Mouse (Mus musculus) lung, embryonic 16.5 days (tissue): ENCODE measurements at regions not wholly inside any gene's neighbourhood (a gene's known extent, or its start where the extent isn't known, plus 50 kb on each side); places are given as distances from the start of the nearest gene placed in this dataset.
A peak's percentile ranks its signal among the peaks of the same experiment; 100 is the strongest.

Experiments
- ATAC-seq: fragments of 200-750 bp; cut with Nextera tagmentation; 2 replicates; pipeline ENCODE4 v1.8.0; 2017; ENCODE audit warnings: low read depth, mild to moderate bottlenecking, moderate library complexity
- H3K27ac ChIP-seq: fragments of 300-500 bp; sonication (generic); 2 replicates; pipeline ENCODE4 v1.5.1; 2014; ENCODE audit warnings: mild to moderate bottlenecking, control low read depth, low read length
- H3K27me3 ChIP-seq: fragments of 300-500 bp; sonication (generic); 2 replicates; pipeline ENCODE4 v1.6.1; 2014; ENCODE audit warnings: low read depth, low read length, mixed read lengths; ENCODE audit not compliant: control insufficient read depth, insufficient read depth
- H3K36me3 ChIP-seq: fragments of 300-500 bp; sonication (generic); 2 replicates; pipeline ENCODE4 v1.6.1; 2014; ENCODE audit warnings: low read length; ENCODE audit not compliant: control insufficient read depth, insufficient read depth
- H3K4me1 ChIP-seq: fragments of 300-500 bp; sonication (generic); replicated peaks from 2 replicates; pipeline ENCODE4 v1.6.1; 2014; ENCODE audit warnings: low read length, mixed read lengths; ENCODE audit not compliant: control insufficient read depth, insufficient read depth
- H3K4me2 ChIP-seq: fragments of 300-500 bp; sonication (generic); 2 replicates; pipeline ENCODE4 v1.6.1; 2014; ENCODE audit warnings: low read depth, low read length, control low read depth
- H3K4me3 ChIP-seq: fragments of 300-500 bp; sonication (generic); 2 replicates; pipeline ENCODE4 v1.5.1; 2014; ENCODE audit warnings: mild to moderate bottlenecking, low read length, control low read depth
- H3K9ac ChIP-seq: fragments of 300-500 bp; sonication (generic); 2 replicates; pipeline ENCODE4 v1.6.1; 2014; ENCODE audit warnings: low read length, control low read depth
- H3K9me3 ChIP-seq: fragments of 300-500 bp; sonication (generic); 2 replicates; pipeline ENCODE4 v1.6.1; 2016; ENCODE audit warnings: low read length; ENCODE audit not compliant: control insufficient read depth
- WGBS: fragments of 180-500 bp; shearing (Covaris S2); extraction: QIAGEN DNeasy Blood & Tissue Kit; methylation state at CpG from one replicate; pipeline ENCODE4 v1.1.7; 2014; 5-methylcytosine and 5-hydroxymethylcytosine counted together

- WGBS: 60% methylated on average over 13 of the region's 13 CpGs
- Histone ChIP-seq H3K4me2 (no peak overlapping the region), H3K36me3 (no peaks in the 10 kb centered on the region), H3K4me1 (no peaks in the 10 kb centered on the region), H3K9me3 (peaks cover 2% of the 10 kb centered on the region; the same call in 1 of the 2 replicates), H3K27me3 (no peaks in the 10 kb centered on the region), H3K9ac (no peak overlapping the region), H3K4me3 (no peak overlapping the region), H3K27ac (no peak overlapping the region)
- peak; percentile 43; the same call in 1 of the 2 replicates for ATAC-seq
Measured at GRCm38 (mm10) chr3:117120086-117121055, 151.6 kb upstream of the Palmd start.

GRCm38 (mm10) chr3:117119576-117119975, 150.8 kb upstream of the Palmd start:
- ATAC-seq: no peak
- Histone ChIP-seq H3K36me3 (no peaks in the 10 kb centered on the region), H3K9ac (no peak overlapping the region), H3K9me3 (peaks cover 2% of the 10 kb centered on the region; the same call in 1 of the 2 replicates), H3K4me2 (no peak overlapping the region), H3K4me3 (no peak overlapping the region), H3K4me1 (no peaks in the 10 kb centered on the region), H3K27me3 (no peaks in the 10 kb centered on the region), H3K27ac (no peak overlapping the region)
- WGBS: 69% methylated on average over 5 of the region's 5 CpGs

DNA sequence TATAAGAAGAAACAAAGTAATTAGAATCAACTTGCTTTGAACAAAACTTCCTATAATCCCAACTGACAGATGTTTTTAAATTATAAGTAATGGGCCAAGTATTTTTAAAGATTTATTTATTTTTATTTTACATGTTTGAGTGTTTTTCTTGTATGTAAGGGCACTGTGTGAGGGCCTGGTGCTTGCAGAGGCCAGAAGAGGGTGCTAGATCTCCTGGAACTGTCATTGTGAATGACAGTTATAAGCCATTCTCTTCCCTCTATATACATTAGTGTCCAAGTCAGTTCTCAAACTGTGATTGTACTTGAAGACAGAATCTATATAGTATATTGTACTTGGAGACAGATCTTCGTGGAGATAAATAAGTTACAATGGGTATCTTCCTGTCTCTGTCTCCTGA, 149.1 kb upstream of the Palmd start:
- Histone ChIP-seq H3K4me3 (no peak overlapping the region), H3K36me3 (no peaks in the 10 kb centered on the region), H3K27ac (no peak overlapping the region), H3K27me3 (no peaks in the 10 kb centered on the region), H3K4me2 (no peak overlapping the region), H3K4me1 (no peaks in the 10 kb centered on the region), H3K9ac (no peak overlapping the region), H3K9me3 (peaks cover 2% of the 10 kb centered on the region; the same call in 1 of the 2 replicates)
- WGBS: 45% methylated on average over 1 of the region's 1 CpGs
- no peak for ATAC-seq

GRCm38 (mm10) chr3:117116210-117116609, 147.4 kb upstream of the Palmd start:
- 77% methylated on average over 2 of the region's 2 CpGs for WGBS

DNA sequence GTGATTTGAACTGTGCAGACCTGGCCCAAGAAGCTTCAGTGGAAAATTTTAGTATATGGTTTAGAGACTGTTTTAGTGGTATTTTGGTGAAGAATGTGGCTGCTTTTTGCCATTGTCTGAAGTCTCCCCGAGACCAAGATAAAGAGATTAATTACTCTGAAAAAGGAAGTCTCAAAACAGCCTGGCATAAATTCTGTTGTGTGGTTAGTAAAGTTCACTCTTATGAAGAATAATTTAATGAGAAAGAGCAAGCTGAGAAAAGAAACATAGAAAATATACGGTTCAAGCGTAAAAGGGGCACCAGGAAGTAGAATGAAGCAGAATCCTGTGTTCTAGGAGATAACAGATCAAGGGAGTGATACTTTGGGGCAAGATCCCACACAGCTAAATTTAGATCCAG, 144.0 kb upstream of the Palmd start:
- Histone ChIP-seq H3K27ac (no peak overlapping the region), H3K9ac (no peak overlapping the region), H3K36me3 (no peaks in the 10 kb centered on the region), H3K27me3 (no peaks in the 10 kb centered on the region), H3K4me2 (no peak overlapping the region), H3K4me3 (no peak overlapping the region), H3K4me1 (no peaks in the 10 kb centered on the region), H3K9me3 (no peaks in the 10 kb centered on the region)
- WGBS: 84% methylated on average over 3 of the region's 3 CpGs
- no peak for ATAC-seq

More at GRCm38 (mm10) chr3:117116210-117116609, 147.4 kb upstream of the Palmd start:
- Histone ChIP-seq H3K9ac (no peak overlapping the region), H3K9me3 (no peaks in the 10 kb centered on the region), H3K36me3 (no peaks in the 10 kb centered on the region), H3K27ac (no peak overlapping the region), H3K4me2 (no peak overlapping the region), H3K4me3 (no peak overlapping the region), H3K4me1 (no peaks in the 10 kb centered on the region), H3K27me3 (no peaks in the 10 kb centered on the region)
- no peak for ATAC-seq

DNA sequence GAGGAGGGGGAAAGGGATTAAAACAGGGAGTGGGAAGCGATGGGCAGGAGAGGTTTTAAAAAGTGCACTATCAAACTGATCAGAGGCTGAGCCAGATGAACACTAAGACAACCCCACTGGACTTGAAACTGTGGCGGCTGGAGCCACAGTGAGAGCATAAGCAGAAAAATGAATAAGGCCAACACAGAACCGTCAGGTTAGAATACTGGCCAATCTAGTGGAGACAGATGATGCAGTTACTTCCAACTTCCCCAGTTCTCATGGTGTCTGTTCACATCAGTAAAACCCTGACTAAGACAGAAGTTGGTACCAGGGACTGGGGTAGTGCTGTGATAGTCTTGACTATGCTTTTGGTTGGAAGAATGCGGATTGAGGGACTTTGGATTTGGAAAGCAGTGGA, 143.5 kb upstream of the Palmd start:
- Histone ChIP-seq H3K36me3 (no peaks in the 10 kb centered on the region), H3K27ac (no peak overlapping the region), H3K9ac (no peak overlapping the region), H3K4me3 (no peak overlapping the region), H3K9me3 (no peaks in the 10 kb centered on the region), H3K4me2 (no peak overlapping the region), H3K4me1 (no peaks in the 10 kb centered on the region), H3K27me3 (no peaks in the 10 kb centered on the region)
- WGBS: 87% methylated on average over 4 of the region's 4 CpGs
- ATAC-seq: no peak

DNA sequence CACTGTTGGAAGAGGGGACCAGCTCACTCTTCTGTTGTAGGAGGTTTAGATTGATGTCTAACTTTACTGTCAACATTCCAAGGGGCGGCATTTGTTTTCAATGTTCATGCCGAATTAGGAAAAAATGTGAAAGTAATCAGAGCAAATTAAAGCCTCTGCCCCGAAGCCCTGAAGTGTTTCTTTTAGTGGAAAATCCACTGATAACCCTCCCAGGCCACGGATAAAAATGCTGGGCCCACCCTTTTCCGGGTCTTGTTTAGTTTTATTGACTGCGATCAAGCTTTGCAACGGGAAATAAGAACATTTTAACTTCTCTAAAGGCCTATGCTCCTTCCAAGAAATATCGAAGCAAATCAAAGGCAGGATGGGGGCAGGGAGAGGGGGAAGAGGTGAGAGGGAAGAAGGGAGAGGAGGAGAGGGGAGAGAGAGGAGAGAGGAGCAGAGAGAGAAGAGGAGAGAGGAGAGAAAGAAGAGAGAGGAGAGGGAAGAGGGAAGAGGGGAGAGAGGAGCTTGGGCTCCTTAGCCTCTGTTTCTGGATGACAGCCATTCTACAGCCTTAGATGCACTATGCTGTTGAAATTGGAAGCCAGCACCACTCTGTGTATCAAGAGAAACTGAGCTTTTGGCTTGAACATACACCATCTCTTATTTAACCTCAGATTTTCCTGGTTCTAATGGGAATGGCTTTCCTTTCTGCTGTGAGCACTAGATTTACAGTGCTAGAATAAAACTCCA, 140.3 kb upstream of the Palmd start:
- WGBS: 37% methylated on average over 8 of the region's 8 CpGs
- Histone ChIP-seq H3K9me3 (no peaks in the 10 kb centered on the region), H3K4me3 (no peak overlapping the region), H3K4me2 (no peak overlapping the region), H3K27ac (no peak overlapping the region), H3K27me3 (no peaks in the 10 kb centered on the region), H3K9ac (no peak overlapping the region), H3K4me1 (no peaks in the 10 kb centered on the region), H3K36me3 (no peaks in the 10 kb centered on the region)
- no peak for ATAC-seq

DNA sequence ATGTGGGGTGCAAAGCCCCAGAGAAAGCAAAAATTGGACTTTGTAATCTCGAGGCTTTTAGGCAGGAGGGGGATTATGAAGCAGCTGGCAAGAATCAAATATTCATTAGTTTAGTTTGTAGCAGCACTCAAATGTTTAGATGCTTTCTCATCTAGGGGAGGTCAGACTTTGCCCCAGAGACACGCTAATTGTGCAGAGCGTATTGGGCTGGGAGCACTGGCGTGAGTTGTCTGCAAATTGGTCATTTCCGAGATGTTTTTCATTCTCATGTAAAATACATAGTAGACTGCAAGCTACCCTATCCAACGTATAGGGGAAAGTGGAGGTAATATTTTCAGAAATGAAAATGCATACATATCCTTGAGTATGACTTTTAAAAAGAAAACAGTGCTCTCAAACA, 139.2 kb upstream of the Palmd start:
- H3K27ac ChIP-seq: no peak overlapping the region
- no peak for ATAC-seq
- no peaks in the 10 kb centered on the region for H3K36me3 ChIP-seq
- no peaks in the 10 kb centered on the region for H3K4me1 ChIP-seq
- no peak overlapping the region for H3K4me3 ChIP-seq
- no peaks in the 10 kb centered on the region for H3K27me3 ChIP-seq
- H3K4me2 ChIP-seq: no peak overlapping the region
- H3K9ac ChIP-seq: no peak overlapping the region
- WGBS: 63% methylated on average over 6 of the region's 6 CpGs
- no peaks in the 10 kb centered on the region for H3K9me3 ChIP-seq

- H3K4me2 ChIP-seq: no peak overlapping the region
- no peak for ATAC-seq
- H3K27me3 ChIP-seq: no peaks in the 10 kb centered on the region
- H3K36me3 ChIP-seq: no peaks in the 10 kb centered on the region
- H3K9me3 ChIP-seq: no peaks in the 10 kb centered on the region
- no peak overlapping the region for H3K27ac ChIP-seq
- H3K9ac ChIP-seq: no peak overlapping the region
- H3K4me3 ChIP-seq: no peak overlapping the region
- 68% methylated on average over 3 of the region's 3 CpGs for WGBS
- H3K4me1 ChIP-seq: no peaks in the 10 kb centered on the region
Measured at GRCm38 (mm10) chr3:117107378-117107777, 138.6 kb upstream of the Palmd start.
